Mouse (Mus musculus) stomach, postnatal 0 days (tissue): ENCODE measurements around the gene Ankar.

Experiments used
- CTCF ChIP-seq: IDR thresholded peaks from 2 replicates; pipeline ENCODE4 v1.5.1; 2016; ENCODE audit warnings: antibody characterized with exemption, low read depth, mild to moderate bottlenecking, moderate library complexity
- EP300 ChIP-seq: optimal IDR thresholded peaks from 2 replicates; pipeline ENCODE3; 2016; ENCODE audit warnings: antibody characterized with exemption

- no peak for TF ChIP-seq EP300
- TF ChIP-seq CTCF = no peak
Measured at GRCm38 (mm10) chr1:72738946-72739680, 38.7 kb upstream of the Ankar start.
